Mouse (Mus musculus) liver, postnatal 0 days (tissue): ENCODE measurements around the gene Dach1.

Experiments
- CTCF ChIP-seq: sonication (generic); IDR thresholded peaks from 2 replicates; pipeline ENCODE4 v1.5.1; 2016; ENCODE audit warnings: antibody characterized with exemption, low read depth
- EP300 ChIP-seq: IDR thresholded peaks from 2 replicates; pipeline ENCODE4 v1.6.1; 2016; ENCODE audit warnings: antibody characterized with exemption, low read depth, mild to moderate bottlenecking

- TF ChIP-seq CTCF (no peak), EP300 (no peak)
Measured at GRCm38 (mm10) chr14:98155725-98156392, 13.7 kb downstream of the Dach1 start.
